Mouse (Mus musculus): ENCODE data around the gene Gpat3.
A peak's percentile ranks its signal among the peaks of the same experiment; 100 is the strongest.

The Gpat3 gene

DNA sequence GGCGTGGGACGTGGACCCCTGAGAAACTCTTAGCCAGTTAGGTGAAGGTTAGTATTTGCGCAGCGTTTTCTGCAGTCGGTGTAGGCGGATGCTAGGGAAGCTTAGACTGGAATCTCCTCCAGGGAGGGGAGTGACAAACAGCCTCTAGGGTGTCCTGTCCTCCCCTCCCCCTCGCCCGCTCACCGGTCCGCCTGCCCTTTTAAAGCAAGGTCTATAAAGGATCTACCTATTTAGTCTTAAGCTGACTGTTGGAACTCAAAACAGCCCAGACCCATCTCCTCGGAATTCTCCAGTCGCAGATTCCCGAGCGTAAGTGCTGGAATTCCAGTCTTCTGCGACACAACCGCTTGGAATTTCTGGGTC lies at the start of gene Gpat3:
TSS of gene Gpat3 (plus strand) at position 229 of the 363 bp plus-strand sequence.
- DNase-seq (ENCODE audit: low spot score in 2 of 2): no peak

DNA sequence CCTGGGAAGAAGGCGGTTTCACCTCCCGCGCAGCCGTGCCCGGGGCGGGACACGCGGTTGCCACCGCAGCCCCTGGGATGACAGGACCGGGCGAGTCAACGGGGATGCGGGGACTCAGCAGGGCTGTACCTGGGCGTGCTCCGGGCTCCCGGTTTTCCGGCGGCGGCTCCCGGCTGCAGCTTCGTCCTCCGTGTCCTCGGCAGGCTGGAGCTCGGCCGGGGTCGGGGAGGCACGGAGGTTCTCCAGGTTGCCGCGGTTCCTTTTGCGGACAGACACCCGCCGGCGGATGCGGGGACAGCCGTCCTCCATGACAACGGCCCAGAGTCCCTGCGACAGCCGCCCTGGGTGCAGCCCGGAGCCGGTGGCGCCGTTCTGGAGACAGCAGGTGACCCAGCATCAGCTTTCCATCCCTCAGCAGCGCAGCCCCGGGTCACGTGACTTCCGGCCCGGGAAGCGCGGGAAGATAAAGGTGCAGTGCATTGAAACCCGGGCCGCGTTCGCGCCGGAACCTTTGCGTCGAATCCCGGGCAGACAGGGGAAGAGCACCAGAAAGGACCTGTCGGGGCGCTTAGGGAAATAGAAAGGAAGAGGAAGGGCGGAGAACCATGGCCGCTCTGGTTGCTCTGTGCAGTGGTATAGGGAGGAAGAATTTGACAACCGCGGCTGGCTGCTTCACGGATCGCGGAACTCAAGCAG lies 47.2 kb upstream of the Gpat3 start, which contains the start of the genes Helq and Mrps18c:
TSS of gene Helq (minus strand) at position 434 of the 696 bp plus-strand sequence.
TSS of gene Mrps18c (plus strand) at position 463 of the 696 bp plus-strand sequence.
- peak; percentile 88 to 91 for DNase-seq (ENCODE audit: low spot score in 2 of 2)

DNA sequence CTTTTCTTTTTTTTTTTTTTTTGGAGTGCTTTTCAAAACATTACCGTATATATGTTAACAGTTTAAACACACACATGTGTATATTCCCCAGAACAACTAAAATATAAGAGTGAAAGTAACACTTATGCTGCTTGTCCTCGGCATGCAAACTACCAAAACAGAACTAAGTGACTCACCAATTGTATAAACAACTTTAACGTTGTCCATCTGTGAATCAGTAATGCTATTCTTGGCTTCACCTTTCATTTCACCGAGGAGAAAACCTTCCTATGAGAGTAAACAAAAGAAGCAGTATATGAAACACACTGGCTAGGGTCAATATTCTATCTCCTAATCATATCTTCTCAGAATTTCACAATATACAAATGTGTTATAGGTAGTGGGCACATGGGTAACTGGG lies 27.2 kb upstream of the Gpat3 start:
- no peak for DNase-seq (ENCODE audit: low spot score in 2 of 2)

DNA sequence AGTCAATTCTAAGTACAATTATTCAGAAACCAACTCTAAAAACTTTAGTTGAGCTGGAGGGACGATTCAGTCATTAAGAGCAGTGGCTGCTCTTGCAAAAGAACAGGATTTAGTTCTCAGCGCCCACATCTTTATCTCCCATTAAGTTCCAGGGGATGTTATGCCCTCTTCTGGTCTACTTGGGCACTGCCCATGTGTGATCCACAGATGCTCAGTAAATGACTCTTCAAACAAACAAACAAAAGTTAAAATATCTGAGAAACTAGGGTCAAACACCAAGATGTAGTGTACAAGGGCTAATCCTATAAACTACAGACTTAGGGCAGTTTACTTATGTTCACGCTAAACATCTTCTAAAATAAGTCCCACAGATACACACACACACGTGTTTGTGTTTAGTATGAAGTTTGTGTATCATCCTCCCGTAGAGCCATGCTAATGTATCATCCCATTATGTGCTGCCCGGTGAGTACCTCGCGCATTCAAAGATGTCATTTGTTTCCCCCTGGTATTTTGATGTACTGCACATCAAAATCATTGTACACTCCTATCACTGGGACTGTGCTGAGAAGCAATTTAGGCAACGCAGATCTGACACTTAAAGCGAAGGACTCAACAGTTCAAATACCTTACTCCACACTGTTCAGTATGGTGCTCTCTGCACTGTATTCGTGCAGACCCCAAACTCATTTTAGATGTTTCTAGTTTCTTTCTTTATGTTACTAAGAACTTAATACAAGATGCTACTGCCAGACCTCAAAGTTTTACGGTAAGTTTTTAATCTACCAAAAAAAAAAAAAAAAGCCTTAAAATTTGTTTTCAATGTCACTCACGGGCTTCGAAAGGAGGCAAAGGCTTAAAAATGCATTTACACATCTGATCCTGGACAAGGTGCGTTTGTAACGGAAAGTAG lies 25.7 kb upstream of the Gpat3 start:
- DNase-seq (ENCODE audit: low spot score in 2 of 2): no peak

DNA sequence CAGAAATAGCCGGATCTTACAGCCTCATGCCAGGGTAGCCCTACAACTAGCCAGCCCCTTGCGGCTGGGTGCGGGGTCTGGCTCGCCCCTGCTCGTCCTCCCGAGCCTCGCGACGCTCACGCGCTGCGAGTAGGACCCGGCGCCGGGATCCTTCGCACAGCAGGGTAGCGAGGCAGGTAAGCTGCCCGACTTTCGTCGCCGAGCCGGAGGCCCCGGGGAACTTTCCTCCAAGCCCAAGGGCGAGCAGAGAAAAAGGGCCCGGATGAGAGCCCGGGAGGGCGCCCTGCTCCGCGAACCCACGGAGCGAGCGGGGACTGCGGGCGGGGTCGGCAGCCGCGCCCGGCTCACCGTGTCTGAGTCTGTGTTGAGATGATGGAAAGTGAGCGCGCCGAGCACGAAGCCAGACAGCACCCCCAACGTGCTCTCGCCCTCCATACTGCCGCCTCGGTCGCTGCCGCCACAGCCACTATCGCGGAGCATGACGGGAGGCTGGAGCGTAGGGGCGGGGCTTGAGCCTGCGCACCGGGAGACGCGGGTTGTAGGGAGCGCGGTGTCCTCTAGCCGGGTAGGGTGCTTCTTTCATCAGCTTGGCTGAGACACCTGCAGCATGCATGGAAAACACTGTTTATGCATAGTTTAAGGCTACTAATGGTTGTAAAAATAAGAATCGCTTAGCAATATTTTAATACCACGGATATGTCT lies 24.9 kb upstream of the Gpat3 start, which contains the start of gene Abraxas1:
TSS of gene Abraxas1 (minus strand) at position 483 of the 702 bp plus-strand sequence.
- peak; percentile 85 to 86 for DNase-seq (ENCODE audit: low spot score in 2 of 2)

DNA sequence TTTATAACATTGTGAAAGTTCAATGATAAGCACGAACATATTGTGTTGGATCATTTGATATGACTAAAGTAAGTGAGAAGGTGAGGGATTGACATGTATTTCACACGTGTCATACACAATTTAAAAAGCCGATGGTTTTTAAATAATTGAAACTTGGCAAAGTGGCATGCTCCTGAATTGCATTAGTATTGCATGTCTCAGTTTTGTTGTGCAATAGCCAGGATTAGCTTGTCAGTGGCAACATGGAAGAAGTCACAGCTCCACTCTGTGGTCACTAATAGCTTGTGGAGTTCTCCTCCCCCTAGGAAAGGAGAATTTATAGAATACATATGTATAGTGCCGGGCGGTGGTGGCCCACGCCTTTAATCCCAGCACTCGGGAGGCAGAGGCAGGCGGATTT lies 24.1 kb upstream of the Gpat3 start:
- DNase-seq (ENCODE audit: low spot score in 2 of 2): no peak

DNA sequence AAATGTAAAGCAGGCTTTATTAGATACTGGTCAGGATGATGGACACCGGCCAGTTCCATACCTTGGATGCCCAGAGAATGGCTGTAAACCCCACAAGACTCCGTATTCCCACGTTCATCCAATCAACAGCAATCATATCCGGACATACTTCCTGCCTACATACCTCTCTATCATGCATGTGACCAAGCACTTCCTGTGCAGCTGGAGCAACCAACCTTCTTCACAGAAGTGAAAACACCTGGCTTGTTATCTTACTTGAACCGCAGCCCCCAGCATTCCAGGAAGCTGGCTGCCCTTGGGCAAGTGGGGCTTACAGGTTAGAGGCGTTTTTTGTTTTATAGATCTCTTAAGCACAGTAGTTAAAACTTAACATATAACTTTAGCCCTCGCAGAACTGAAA lies 22.7 kb upstream of the Gpat3 start:
- peak; percentile 29 to 51 for DNase-seq (ENCODE audit: low spot score in 2 of 2)

DNA sequence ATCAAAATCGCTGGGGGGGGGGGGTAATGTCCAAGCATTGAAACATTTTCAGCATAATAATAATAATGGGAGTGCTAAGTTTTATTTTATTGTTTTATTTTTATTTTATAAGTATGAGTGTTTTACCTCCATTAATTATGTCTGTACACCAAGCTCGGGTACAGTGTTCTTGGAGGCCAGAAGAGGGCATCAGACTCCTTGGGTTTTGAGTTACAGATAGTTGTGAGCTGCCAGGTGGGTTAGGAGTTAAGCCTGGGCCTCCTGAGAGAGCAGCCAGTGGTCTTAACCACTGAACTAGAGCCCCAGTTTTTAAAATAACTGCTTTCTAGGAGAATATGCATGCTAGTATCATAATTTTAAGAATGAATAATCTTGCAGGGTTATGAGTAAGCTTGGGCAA lies 19.5 kb upstream of the Gpat3 start:
- DNase-seq (ENCODE audit: low spot score in 2 of 2): peak in 1 of 2 experiments; percentile 35

DNA sequence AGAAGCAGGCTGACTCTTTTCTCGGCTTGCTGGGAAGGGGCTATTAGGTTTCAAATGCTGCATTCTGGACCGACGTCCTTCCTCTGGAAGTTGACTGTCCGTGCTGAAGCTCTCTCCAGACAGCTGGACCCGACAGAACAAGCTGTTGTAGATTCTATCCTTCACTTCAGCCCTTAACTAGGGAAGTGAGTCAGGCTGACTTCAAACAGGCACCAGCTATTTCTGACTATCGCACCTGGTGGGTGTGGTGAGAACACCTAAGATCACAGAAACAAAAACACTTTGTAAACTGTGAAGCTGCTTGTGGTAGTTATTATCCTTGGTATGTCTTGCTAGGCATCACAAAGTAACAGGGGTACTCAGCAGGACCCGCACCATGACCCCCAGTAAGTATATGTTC lies 19.0 kb upstream of the Gpat3 start:
- DNase-seq (ENCODE audit: low spot score in 2 of 2): no peak

DNA sequence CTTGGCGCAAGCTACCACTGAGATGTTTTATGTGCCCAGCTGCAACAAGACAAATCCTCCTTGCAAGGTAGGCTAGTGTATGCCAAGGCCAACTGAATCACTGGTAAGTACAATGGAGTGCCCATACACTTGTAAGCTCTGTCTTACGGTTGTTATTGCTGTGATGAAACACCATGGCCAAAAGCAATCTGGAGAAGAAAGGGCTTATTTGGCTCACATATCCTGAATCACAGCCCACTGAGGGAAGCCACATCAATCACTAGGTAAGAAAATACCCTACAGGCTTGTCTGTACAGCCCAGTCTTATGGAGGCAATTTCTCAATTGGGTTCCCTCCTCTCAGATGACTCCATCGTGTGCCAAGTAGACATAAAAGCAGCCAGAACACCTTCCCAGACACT lies 16.8 kb upstream of the Gpat3 start:
- no peak for DNase-seq (ENCODE audit: low spot score in 2 of 2)

DNA sequence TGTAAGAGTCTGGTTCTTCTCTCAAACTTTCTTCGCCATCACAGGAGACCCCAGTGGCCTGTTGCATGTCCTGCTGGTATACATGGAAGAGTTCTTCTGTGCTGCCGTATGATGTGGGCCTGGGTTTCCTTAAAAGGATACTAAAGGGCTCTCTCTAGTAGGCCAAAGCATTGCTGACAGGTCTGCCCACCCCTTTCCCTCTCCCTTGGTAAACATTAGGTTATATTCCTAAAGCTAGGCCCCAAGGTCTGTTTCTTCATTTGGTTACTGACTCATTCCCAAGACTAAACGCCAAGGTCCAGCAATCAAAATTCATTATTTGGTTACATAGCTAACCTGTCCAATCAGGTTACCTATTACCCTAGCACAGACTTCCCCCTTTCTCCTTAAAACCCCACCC lies 12.8 kb upstream of the Gpat3 start:
- DNase-seq (ENCODE audit: low spot score in 2 of 2): no peak

DNA sequence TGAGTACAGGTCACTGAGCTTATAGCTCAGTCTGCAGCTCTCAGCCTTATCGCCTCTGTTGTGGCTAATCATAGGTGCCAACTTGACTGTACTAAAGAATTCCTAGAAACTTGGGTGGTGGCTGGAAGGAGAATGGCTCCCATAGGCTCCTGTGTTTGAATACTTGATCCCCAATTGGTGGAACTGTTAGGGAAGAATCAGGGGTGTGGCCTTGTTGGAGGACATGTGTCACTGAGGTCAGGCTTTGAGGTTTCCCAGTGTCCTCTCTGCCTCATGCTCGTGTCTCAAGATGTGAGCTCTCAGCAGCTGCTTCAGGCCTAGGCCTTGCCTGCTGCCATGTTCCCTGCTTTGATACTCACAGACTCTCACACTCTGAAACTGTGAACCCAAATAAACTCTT lies 11.7 kb upstream of the Gpat3 start:
- DNase-seq (ENCODE audit: low spot score in 2 of 2): no peak

DNA sequence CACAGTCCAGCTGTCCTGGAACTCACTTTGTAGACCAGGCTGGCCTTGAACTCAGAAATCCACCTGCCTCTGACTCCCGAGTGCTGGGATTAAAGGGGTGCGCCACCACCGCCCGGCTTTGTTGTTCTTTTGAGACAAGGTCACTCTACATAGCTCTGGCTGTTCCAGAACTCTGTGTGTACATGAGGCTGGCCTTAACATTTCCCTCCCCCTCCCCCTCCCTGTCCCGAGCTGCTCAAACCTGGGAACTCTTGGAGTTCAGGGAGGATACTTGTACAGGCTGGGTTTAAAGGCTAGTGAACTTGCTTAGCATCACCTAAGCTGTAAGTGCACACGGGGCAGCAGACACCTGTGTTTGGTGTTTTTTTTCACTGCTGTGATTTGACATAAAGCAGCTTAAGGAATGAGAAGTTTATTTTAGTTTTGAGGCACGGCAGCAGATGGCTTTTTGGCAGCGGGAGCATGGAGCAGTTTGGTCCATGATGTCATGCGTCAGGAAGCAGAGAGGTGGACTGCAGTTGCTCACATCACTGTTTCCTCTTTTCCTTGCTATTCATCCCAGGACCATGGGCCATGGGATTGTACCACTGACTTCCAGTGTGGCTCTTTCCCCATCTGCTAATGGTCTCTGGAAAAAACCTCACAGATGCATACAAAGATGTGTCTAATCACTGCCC lies 9.5 kb upstream of the Gpat3 start:
- DNase-seq (ENCODE audit: low spot score in 2 of 2): no peak

DNA sequence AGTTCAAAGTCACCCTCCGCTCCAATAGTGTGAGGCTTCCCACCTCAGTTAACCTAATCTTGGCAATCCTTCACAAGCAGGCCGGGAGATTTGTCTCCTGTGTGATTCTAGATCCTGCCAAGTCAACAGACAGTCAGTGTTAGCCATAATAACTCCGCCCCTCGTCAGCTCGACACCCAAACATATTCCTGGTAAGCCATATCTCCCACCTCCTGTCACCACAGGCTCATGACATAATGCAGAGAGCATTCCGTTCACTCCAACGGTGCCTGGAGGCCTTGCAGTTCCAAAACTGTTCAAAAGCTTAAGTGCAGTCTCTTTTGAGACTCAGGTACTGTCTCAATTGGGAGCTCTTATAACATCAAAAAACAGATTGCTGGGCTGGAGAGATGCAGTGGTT lies 7.6 kb upstream of the Gpat3 start:
- DNase-seq (ENCODE audit: low spot score in 2 of 2): no peak

DNA sequence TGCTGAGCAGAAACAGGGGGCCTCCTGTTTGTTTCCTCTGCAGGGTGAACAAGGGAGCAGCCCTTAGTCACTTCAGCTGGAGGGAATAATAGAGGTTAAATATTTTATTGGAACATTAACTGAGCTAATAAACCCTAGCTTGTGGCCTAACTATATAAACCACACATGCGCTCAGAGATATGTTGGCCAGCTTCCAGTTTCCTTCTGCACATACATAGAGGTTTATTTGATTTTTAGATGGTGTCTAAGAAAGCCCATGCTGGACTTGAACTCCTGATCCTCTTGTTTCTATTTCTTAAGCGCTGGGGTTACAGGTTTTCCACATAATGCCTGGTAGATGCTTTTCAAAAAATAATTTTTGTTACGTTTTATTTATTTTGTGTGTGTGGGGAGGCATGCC lies 1.0 kb upstream of the Gpat3 start:
- no peak for DNase-seq (ENCODE audit: low spot score in 2 of 2)

DNA sequence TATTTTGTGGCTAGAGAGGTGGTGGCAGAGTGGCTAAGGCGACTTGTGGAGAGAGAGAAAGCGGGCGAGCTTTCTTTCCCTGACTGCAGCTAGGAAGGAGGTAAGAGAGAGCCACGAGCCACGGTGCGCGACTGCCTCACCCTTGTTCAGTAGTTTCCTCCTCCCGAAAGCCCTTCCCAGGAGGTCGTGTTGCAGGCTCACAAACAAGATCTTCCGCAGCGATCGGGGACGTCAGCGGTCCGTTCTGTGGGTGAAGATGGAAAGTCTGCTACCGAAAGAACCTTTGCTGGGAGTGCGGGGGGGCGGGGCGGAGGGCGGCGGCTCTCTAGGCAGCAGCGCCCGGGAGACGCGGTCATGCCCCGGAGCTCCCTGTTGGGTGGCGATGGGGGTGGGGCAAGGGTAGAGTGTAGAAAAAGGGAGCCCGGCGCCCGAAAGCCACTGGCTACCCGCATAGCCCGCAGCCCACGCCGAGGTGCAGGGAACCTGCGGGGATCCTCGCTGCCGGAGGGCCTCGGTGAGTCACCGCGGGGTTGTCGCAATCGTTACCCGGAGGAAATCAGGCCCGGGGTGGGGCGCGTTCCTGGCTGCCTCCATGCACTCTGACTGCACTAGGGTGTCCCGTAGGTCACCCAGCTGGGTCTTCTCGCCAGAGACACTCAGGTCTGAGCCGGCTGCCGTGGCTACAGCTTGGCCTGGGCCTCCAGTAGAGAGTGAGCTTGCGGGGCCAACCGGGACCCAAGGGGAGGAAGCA lies 510 bp downstream of the Gpat3 start:
- DNase-seq (ENCODE audit: low spot score in 2 of 2): peak; percentile 23 to 55

DNA sequence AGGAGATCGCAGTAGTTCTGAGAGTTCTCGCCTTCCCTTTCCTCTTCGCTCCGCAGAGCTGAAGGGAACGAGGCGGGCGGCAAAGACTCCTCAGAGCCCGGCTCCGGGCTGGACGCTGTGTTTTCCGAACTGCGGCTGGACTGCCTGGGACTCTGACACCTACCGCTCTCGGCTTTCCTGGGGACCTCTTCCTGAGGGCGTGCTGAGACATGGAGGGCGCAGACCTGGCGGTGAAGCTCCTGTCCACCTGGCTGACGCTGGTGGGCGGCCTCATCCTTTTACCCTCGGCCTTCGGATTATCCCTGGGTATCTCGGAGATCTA lies 1.0 kb downstream of the Gpat3 start:
- no peak for DNase-seq (ENCODE audit: low spot score in 2 of 2)

DNA sequence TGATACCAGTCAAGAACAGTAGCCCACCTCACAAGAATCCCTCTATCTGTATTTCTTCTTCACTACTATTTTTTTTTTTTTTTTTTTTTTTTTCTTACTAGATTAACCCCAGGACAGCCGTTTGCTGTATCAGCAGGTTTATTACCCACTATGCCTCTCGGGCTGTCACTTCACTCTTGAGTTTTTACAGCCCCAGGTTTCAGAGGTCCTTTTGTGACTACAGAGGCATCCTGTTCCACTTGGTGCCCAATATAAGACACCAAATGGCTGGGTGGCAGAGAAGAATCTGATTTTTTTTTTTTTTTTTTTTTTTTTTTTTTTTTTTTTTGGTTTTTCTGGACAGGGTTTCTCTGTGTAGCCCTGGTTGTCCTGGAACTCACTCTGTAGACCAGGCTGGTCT lies 1.6 kb downstream of the Gpat3 start:
- DNase-seq (ENCODE audit: low spot score in 2 of 2): no peak

DNA sequence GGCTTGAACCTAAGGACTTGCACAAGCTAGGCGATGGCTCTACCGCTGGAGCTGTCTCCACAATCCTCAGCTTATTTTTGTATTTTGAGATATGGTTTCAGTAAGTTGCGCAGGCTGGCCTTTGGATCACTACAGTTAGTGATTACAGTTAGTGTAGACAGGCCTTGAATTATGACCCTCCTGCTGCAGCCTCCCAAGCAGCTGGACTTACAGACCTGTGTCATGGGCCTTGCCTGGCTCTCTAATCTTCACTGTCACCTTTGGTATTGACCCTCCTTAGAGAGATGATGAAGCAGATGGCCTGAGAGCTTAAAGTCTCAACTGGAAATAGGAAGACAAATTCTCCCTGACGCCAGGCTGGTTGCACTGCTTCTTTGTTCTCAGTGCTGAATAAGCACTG lies 8.4 kb downstream of the Gpat3 start:
- DNase-seq (ENCODE audit: low spot score in 2 of 2): no peak

DNA sequence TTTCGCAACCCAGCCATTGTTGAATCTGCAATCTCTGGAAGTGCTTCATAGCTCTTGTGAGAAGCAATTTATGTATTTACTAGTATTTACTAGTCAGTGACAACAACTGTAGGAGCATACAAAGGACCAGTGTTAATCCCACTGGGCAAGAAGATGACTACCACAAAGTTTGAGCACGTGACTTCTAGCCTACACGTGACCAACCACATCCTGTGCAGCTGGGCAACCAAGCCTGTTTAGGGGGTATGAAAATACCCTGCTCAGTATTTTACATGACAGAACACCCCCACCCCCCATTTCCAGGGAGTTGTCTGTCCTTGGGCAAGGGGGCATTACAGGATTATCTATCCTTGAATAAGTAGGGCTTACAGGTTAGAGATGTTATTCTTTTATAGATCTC lies 11.0 kb downstream of the Gpat3 start:
- peak; percentile 26 to 45 for DNase-seq (ENCODE audit: low spot score in 2 of 2)

DNA sequence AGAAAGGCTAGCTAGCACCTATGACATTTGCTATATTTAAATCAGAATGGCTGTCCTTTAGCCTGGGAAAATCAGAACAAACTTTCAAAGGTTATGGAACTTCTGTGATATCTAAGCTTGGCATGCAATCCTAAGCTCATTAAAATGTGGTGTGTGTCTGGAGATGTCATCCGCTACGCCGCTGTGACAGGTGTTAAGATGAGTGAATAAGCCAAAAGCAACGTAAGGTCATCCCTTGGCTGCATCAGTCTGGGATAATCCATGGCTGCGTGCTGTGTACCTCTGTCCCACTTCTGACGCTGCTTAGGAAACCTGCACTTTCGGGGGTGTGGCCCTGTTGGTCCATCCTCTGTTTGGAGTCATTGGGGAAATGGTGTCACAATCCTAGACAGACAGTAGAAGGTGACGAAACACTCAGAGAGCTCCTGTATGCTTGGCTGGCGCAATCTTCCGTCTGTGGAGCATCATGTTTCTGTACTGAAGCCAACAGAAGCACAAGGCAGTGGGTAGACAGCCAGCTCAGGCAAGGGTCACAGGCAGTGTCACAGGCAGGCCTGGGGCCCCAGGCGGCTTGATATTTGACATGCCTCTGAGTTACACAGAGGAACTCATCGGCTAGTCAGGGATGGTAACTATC lies 15.0 kb downstream of the Gpat3 start:
- no peak for DNase-seq (ENCODE audit: low spot score in 2 of 2)
